Mouse (Mus musculus): Measurements from ENCODE around the gene Rgma. TPM values are rescaled to one million over a fixed set of nuclear protein-coding genes. Genes with fewer than 3 reads are reported as not detected.
A peak's percentile ranks its signal among the peaks of the same experiment; 100 is the strongest.

Rgma gene
- polyA plus RNA-seq, 1 experiment from 2014 or later: 38.6 TPM

- no peak overlapping the region for H3K27ac ChIP-seq (ENCODE audit: low read length)
Measured at GRCm38 (mm10) chr7:73426752-73427386, 51.6 kb downstream of the Rgma start.

GRCm38 (mm10) chr7:73427794-73428193 is 52.5 kb downstream of the Rgma start:
- ATAC-seq: no peak
- Histone ChIP-seq H3K4me3 (ENCODE audit: low read depth, low read length) (no peak overlapping the region), H3K9me3 (replicated peaks; ENCODE audit: control insufficient read depth, low read length, poor library complexity, severe bottlenecking) (no peaks in the 10 kb centered on the region), H3K4me1 (ENCODE audit: control insufficient read depth, insufficient read depth, low read length) (peaks cover 8% of the 10 kb centered on the region; the same call in 1 of the 2 replicates), H3K4me2 (ENCODE audit: low read length) (no peak overlapping the region), H3K9ac (ENCODE audit: low read depth, low read length) (no peak overlapping the region), H3K36me3 (ENCODE audit: control insufficient read depth, insufficient read depth, low read length) (peaks cover 15% of the 10 kb centered on the region), H3K27ac (ENCODE audit: low read length) (no peak overlapping the region), H3K27me3 (ENCODE audit: control insufficient read depth, insufficient read depth, low read depth, low read length) (no peaks in the 10 kb centered on the region)
- 97% methylated on average over 6 of the region's 6 CpGs for WGBS

More at GRCm38 (mm10) chr7:73426752-73427386, 51.6 kb downstream of the Rgma start:
- ATAC-seq: no peak
- no peaks in the 10 kb centered on the region for H3K9me3 ChIP-seq (replicated peaks; ENCODE audit: control insufficient read depth, low read length, poor library complexity, severe bottlenecking)
- H3K27me3 ChIP-seq (ENCODE audit: control insufficient read depth, insufficient read depth, low read depth, low read length): no peaks in the 10 kb centered on the region
- H3K9ac ChIP-seq (ENCODE audit: low read depth, low read length): no peak overlapping the region
- H3K36me3 ChIP-seq (ENCODE audit: control insufficient read depth, insufficient read depth, low read length): peaks cover 15% of the 10 kb centered on the region
- 87% methylated on average over 8 of the region's 8 CpGs for WGBS
- H3K4me1 ChIP-seq (ENCODE audit: control insufficient read depth, insufficient read depth, low read length): peaks cover 13% of the 10 kb centered on the region; the same call in 1 of the 2 replicates
- H3K4me2 ChIP-seq (ENCODE audit: low read length): no peak overlapping the region
- no peak overlapping the region for H3K4me3 ChIP-seq (ENCODE audit: low read depth, low read length)

- H3K4me2 ChIP-seq (ENCODE audit: low read length): no peak overlapping the region
- ATAC-seq: no peak
- H3K4me3 ChIP-seq (ENCODE audit: low read depth, low read length): no peak overlapping the region
- H3K27me3 ChIP-seq (ENCODE audit: control insufficient read depth, insufficient read depth, low read depth, low read length): no peaks in the 10 kb centered on the region
- H3K9ac ChIP-seq (ENCODE audit: low read depth, low read length): no peak overlapping the region
- 85% methylated on average over 3 of the region's 3 CpGs for WGBS
- H3K36me3 ChIP-seq (ENCODE audit: control insufficient read depth, insufficient read depth, low read length): peaks cover 18% of the 10 kb centered on the region
- H3K27ac ChIP-seq (ENCODE audit: low read length): no peak overlapping the region
- H3K9me3 ChIP-seq (replicated peaks; ENCODE audit: control insufficient read depth, low read length, poor library complexity, severe bottlenecking): no peaks in the 10 kb centered on the region
- peaks cover 10% of the 10 kb centered on the region; the same call in 1 of the 2 replicates for H3K4me1 ChIP-seq (ENCODE audit: control insufficient read depth, insufficient read depth, low read length)
Measured at GRCm38 (mm10) chr7:73428525-73428924, 53.2 kb downstream of the Rgma start.

- peak overlapping the region; percentile 53 for H3K27ac ChIP-seq (ENCODE audit: low read length)
- H3K36me3 ChIP-seq (ENCODE audit: control insufficient read depth, insufficient read depth, low read length): peaks cover 39% of the 10 kb centered on the region
- ATAC-seq: peak; percentile 37; the same call in 1 of the 2 replicates
- 0 out of 2 replicates have a peak overlapping the region, but pooled peaks have one; percentile 20 for H3K9ac ChIP-seq (ENCODE audit: low read depth, low read length)
- peaks cover 2% of the 10 kb centered on the region; the same call in 1 of the 2 replicates for H3K4me1 ChIP-seq (ENCODE audit: control insufficient read depth, insufficient read depth, low read length)
- H3K4me3 ChIP-seq (ENCODE audit: low read depth, low read length): no peak overlapping the region
- H3K9me3 ChIP-seq (replicated peaks; ENCODE audit: control insufficient read depth, low read length, poor library complexity, severe bottlenecking): no peaks in the 10 kb centered on the region
- no peak overlapping the region for H3K4me2 ChIP-seq (ENCODE audit: low read length)
- WGBS: 65% methylated on average over 6 of the region's 6 CpGs
- H3K27me3 ChIP-seq (ENCODE audit: control insufficient read depth, insufficient read depth, low read depth, low read length): no peaks in the 10 kb centered on the region
Measured at GRCm38 (mm10) chr7:73433637-73434335, 58.5 kb downstream of the Rgma start.

- no peak overlapping the region for H3K9ac ChIP-seq (ENCODE audit: low read depth, low read length)
- H3K27ac ChIP-seq (ENCODE audit: low read length): no peak overlapping the region
- H3K9me3 ChIP-seq (replicated peaks; ENCODE audit: control insufficient read depth, low read length, poor library complexity, severe bottlenecking): no peaks in the 10 kb centered on the region
- WGBS: 93% methylated on average over 2 of the region's 2 CpGs
- no peak overlapping the region for H3K4me3 ChIP-seq (ENCODE audit: low read depth, low read length)
- peaks cover 40% of the 10 kb centered on the region for H3K36me3 ChIP-seq (ENCODE audit: control insufficient read depth, insufficient read depth, low read length)
- ATAC-seq: peak; percentile 32; the same call in 1 of the 2 replicates
- no peaks in the 10 kb centered on the region for H3K27me3 ChIP-seq (ENCODE audit: control insufficient read depth, insufficient read depth, low read depth, low read length)
- no peak overlapping the region for H3K4me2 ChIP-seq (ENCODE audit: low read length)
- peaks cover 2% of the 10 kb centered on the region; the same call in 1 of the 2 replicates for H3K4me1 ChIP-seq (ENCODE audit: control insufficient read depth, insufficient read depth, low read length)
Measured at GRCm38 (mm10) chr7:73434336-73434677, 59.0 kb downstream of the Rgma start.

GRCm38 (mm10) chr7:73435685-73436084 is 60.4 kb downstream of the Rgma start:
- H3K9ac ChIP-seq (ENCODE audit: low read depth, low read length): no peak overlapping the region
- H3K27ac ChIP-seq (ENCODE audit: low read length): no peak overlapping the region
- WGBS: 74% methylated on average over 12 of the region's 12 CpGs
- H3K4me3 ChIP-seq (ENCODE audit: low read depth, low read length): no peak overlapping the region
- H3K9me3 ChIP-seq (replicated peaks; ENCODE audit: control insufficient read depth, low read length, poor library complexity, severe bottlenecking): no peaks in the 10 kb centered on the region
- ATAC-seq: no peak
- no peaks in the 10 kb centered on the region for H3K27me3 ChIP-seq (ENCODE audit: control insufficient read depth, insufficient read depth, low read depth, low read length)
- H3K4me1 ChIP-seq (ENCODE audit: control insufficient read depth, insufficient read depth, low read length): peaks cover 2% of the 10 kb centered on the region; the same call in 1 of the 2 replicates
- H3K36me3 ChIP-seq (ENCODE audit: control insufficient read depth, insufficient read depth, low read length): peaks cover 47% of the 10 kb centered on the region
- no peak overlapping the region for H3K4me2 ChIP-seq (ENCODE audit: low read length)

- no peak overlapping the region for H3K27ac ChIP-seq (ENCODE audit: low read length)
- no peaks in the 10 kb centered on the region for H3K9me3 ChIP-seq (replicated peaks; ENCODE audit: control insufficient read depth, low read length, poor library complexity, severe bottlenecking)
- peaks cover 63% of the 10 kb centered on the region for H3K36me3 ChIP-seq (ENCODE audit: control insufficient read depth, insufficient read depth, low read length)
- H3K4me2 ChIP-seq (ENCODE audit: low read length): no peak overlapping the region
- 97% methylated on average over 3 of the region's 3 CpGs for WGBS
- H3K27me3 ChIP-seq (ENCODE audit: control insufficient read depth, insufficient read depth, low read depth, low read length): no peaks in the 10 kb centered on the region
- ATAC-seq: no peak
- no peaks in the 10 kb centered on the region for H3K4me1 ChIP-seq (ENCODE audit: control insufficient read depth, insufficient read depth, low read length)
- no peak overlapping the region for H3K4me3 ChIP-seq (ENCODE audit: low read depth, low read length)
- no peak overlapping the region for H3K9ac ChIP-seq (ENCODE audit: low read depth, low read length)
Measured at GRCm38 (mm10) chr7:73441802-73442201, 66.5 kb downstream of the Rgma start.

GRCm38 (mm10) chr7:73442246-73442645 is 66.9 kb downstream of the Rgma start:
- Histone ChIP-seq H3K4me3 (ENCODE audit: low read depth, low read length) (no peak overlapping the region), H3K36me3 (ENCODE audit: control insufficient read depth, insufficient read depth, low read length) (peaks cover 66% of the 10 kb centered on the region), H3K27ac (ENCODE audit: low read length) (no peak overlapping the region), H3K4me1 (ENCODE audit: control insufficient read depth, insufficient read depth, low read length) (no peaks in the 10 kb centered on the region), H3K9ac (ENCODE audit: low read depth, low read length) (no peak overlapping the region), H3K4me2 (ENCODE audit: low read length) (no peak overlapping the region), H3K27me3 (ENCODE audit: control insufficient read depth, insufficient read depth, low read depth, low read length) (no peaks in the 10 kb centered on the region), H3K9me3 (replicated peaks; ENCODE audit: control insufficient read depth, low read length, poor library complexity, severe bottlenecking) (no peaks in the 10 kb centered on the region)
- WGBS: 97% methylated on average over 4 of the region's 4 CpGs
- no peak for ATAC-seq

- no peak overlapping the region for H3K4me2 ChIP-seq (ENCODE audit: low read length)
- H3K4me3 ChIP-seq (ENCODE audit: low read depth, low read length): no peak overlapping the region
- ATAC-seq: no peak
- H3K4me1 ChIP-seq (ENCODE audit: control insufficient read depth, insufficient read depth, low read length): no peaks in the 10 kb centered on the region
- no peaks in the 10 kb centered on the region for H3K9me3 ChIP-seq (replicated peaks; ENCODE audit: control insufficient read depth, low read length, poor library complexity, severe bottlenecking)
- H3K27me3 ChIP-seq (ENCODE audit: control insufficient read depth, insufficient read depth, low read depth, low read length): no peaks in the 10 kb centered on the region
- H3K36me3 ChIP-seq (ENCODE audit: control insufficient read depth, insufficient read depth, low read length): peaks cover 60% of the 10 kb centered on the region
- H3K9ac ChIP-seq (ENCODE audit: low read depth, low read length): no peak overlapping the region
- H3K27ac ChIP-seq (ENCODE audit: low read length): no peak overlapping the region
- WGBS: 92% methylated on average over 4 of the region's 4 CpGs
Measured at GRCm38 (mm10) chr7:73451594-73451993, 76.3 kb downstream of the Rgma start.
